Mouse (Mus musculus) bone marrow macrophage, adult 2 months (primary cell): ENCODE data around the gene Rasl10b.

Experiments
- CTCF ChIP-seq: IDR thresholded peaks from 2 replicates; pipeline ENCODE4 v1.5.1; 2012; ENCODE audit warnings: low read depth, mild to moderate bottlenecking, low read length, moderate library complexity
- POLR2A ChIP-seq: IDR thresholded peaks from 2 replicates; pipeline ENCODE4 v1.6.1; 2012; ENCODE audit warnings: mild to moderate bottlenecking, low read depth, low read length, borderline replicate concordance

GRCm38 (mm10) chr11:83437377-83437776 is 28.4 kb downstream of the Rasl10b start, which contains the start of gene 1700020L24Rik:
- TF ChIP-seq CTCF (no peak), POLR2A (no peak)
